Mouse (Mus musculus) embryonic facial prominence, embryonic 11.5 days (tissue): Measurements from ENCODE around the gene Olfr872. TPM values are rescaled to one million over a fixed set of nuclear protein-coding genes. Genes with fewer than 3 reads are reported as not detected.
"Not testable (repeated sequence)": the region's sequence is repeated elsewhere in the genome, so short reads cannot be mapped to it uniquely, and the experiment has no call there.

Experiments used
- ATAC-seq: fragments of 200-750 bp; cut with Nextera tagmentation; replicated peaks from 2 replicates; pipeline ENCODE4 v1.8.0; 2017; ENCODE audit warnings: low read depth; ENCODE audit not compliant: insufficient number of reproducible peaks, low FRiP score, low TSS enrichment
- DNase-seq: peaks from one replicate; pipeline ENCODE4 v3.0.0-alpha.2; 2015; ENCODE audit warnings: low spot score
- H3K27ac ChIP-seq: fragments of 300-500 bp; sonication (generic); replicated peaks from 2 replicates; pipeline ENCODE4 v1.5.1; 2014; ENCODE audit warnings: mild to moderate bottlenecking, low read depth, low read length, control low read depth
- H3K27me3 ChIP-seq: fragments of 300-500 bp; sonication (generic); 2 replicates; pipeline ENCODE4 v1.6.1; 2014; ENCODE audit warnings: mild to moderate bottlenecking, low read length, moderate library complexity, mixed read lengths; ENCODE audit not compliant: control insufficient read depth, insufficient read depth
- H3K36me3 ChIP-seq: fragments of 300-500 bp; sonication (generic); replicated peaks from 2 replicates; pipeline ENCODE4 v1.6.1; 2014; ENCODE audit warnings: low read depth, mild to moderate bottlenecking, low read length, moderate library complexity, mixed read lengths; ENCODE audit not compliant: control insufficient read depth, insufficient read depth
- H3K4me1 ChIP-seq: fragments of 300-500 bp; sonication (generic); 2 replicates; pipeline ENCODE4 v1.6.1; 2014; ENCODE audit warnings: low read length, mixed read lengths; ENCODE audit not compliant: control insufficient read depth, insufficient read depth
- H3K4me2 ChIP-seq: fragments of 300-500 bp; sonication (generic); 2 replicates; pipeline ENCODE4 v1.6.1; 2014; ENCODE audit warnings: low read depth, mild to moderate bottlenecking, control low read depth, low read length, moderate library complexity
- H3K4me3 ChIP-seq: fragments of 300-500 bp; sonication (generic); 2 replicates; pipeline ENCODE4 v1.5.1; 2014; ENCODE audit warnings: low read depth, low read length, control low read depth
- H3K9ac ChIP-seq: fragments of 300-500 bp; sonication (generic); replicated peaks from 2 replicates; pipeline ENCODE4 v1.6.1; 2014; ENCODE audit warnings: mild to moderate bottlenecking, control low read depth, low read length
- H3K9me3 ChIP-seq: fragments of 300-500 bp; sonication (generic); replicated peaks from 2 replicates; pipeline ENCODE4 v1.6.1; 2016; ENCODE audit warnings: mild to moderate bottlenecking, low read length, inconsistent platforms, mixed read lengths; ENCODE audit not compliant: control insufficient read depth
- WGBS: fragments of 180-500 bp; shearing (Covaris S2); extraction: QIAGEN DNeasy Blood & Tissue Kit; methylation state at CpG from one replicate; pipeline ENCODE4 v1.1.7; 2014; 5-methylcytosine and 5-hydroxymethylcytosine counted together
- polyA plus RNA-seq: library from polyadenylated mRNA; unstranded; fragments of >200 nt; fragmentation: Nextera tagmentation; extraction: Ambion mirVana; gene quantifications from 2 replicates; pipeline ENCODE4 v1.2.1, GENCODE M21; 2014

The Olfr872 gene
- polyA plus RNA-seq: not detected in 2 replicates

GRCm38 (mm10) chr9:20236819-20237218 is at the start of gene Olfr872:
Gene Olfr872, plus strand, starts transcription at chr9:20237119.
- no peaks in the 10 kb centered on the region for H3K27me3 ChIP-seq
- H3K36me3 ChIP-seq: no peaks in the 10 kb centered on the region
- no peak within 1 kb of the TSS for H3K4me3 ChIP-seq
- H3K9ac ChIP-seq: no peak within 1 kb of the TSS
- DNase-seq (no peak), ATAC-seq (no peak)
- no peaks in the 10 kb centered on the region for H3K9me3 ChIP-seq
- H3K27ac ChIP-seq: no peak within 1 kb of the TSS
- H3K4me1 ChIP-seq: no peaks in the 10 kb centered on the region
- H3K4me2 ChIP-seq: no peak within 1 kb of the TSS

GRCm38 (mm10) chr9:20202131-20202530 is 34.8 kb upstream of the Olfr872 start:
- DNase-seq (no peak), ATAC-seq (no peak)
- 48% methylated on average over 1 of the region's 1 CpGs for WGBS
- Histone ChIP-seq H3K9ac (no peak overlapping the region), H3K4me1 (no peaks in the 10 kb centered on the region), H3K9me3 (no peaks in the 10 kb centered on the region), H3K4me2 (no peak overlapping the region), H3K36me3 (no peaks in the 10 kb centered on the region), H3K4me3 (no peak overlapping the region), H3K27me3 (no peaks in the 10 kb centered on the region), H3K27ac (no peak overlapping the region)

GRCm38 (mm10) chr9:20203413-20203984 is 33.4 kb upstream of the Olfr872 start:
- H3K9ac ChIP-seq, H3K27me3 ChIP-seq: not testable (repeated sequence)

GRCm38 (mm10) chr9:20210812-20211211 is 26.1 kb upstream of the Olfr872 start:
- ATAC-seq (no peak), DNase-seq (no peak)
- Histone ChIP-seq H3K27me3 (no peaks in the 10 kb centered on the region), H3K27ac (no peak overlapping the region), H3K9ac (no peak overlapping the region), H3K9me3 (no peaks in the 10 kb centered on the region), H3K4me3 (no peak overlapping the region), H3K4me1 (no peaks in the 10 kb centered on the region), H3K36me3 (no peaks in the 10 kb centered on the region), H3K4me2 (no peak overlapping the region)
- WGBS: 51% methylated on average over 1 of the region's 1 CpGs

More at GRCm38 (mm10) chr9:20203413-20203984, 33.4 kb upstream of the Olfr872 start:
- WGBS: 89% methylated on average over 7 of the region's 7 CpGs
- DNase-seq, H3K9me3 ChIP-seq, H3K4me3 ChIP-seq, H3K27ac ChIP-seq, H3K4me1 ChIP-seq, H3K36me3 ChIP-seq, ATAC-seq, H3K4me2 ChIP-seq: not testable (repeated sequence)

- no peak overlapping the region for H3K27ac ChIP-seq
- ATAC-seq: no peak
- DNase-seq: no peak
- H3K4me2 ChIP-seq: no peak overlapping the region
- WGBS: 65% methylated on average over 2 of the region's 2 CpGs
- no peaks in the 10 kb centered on the region for H3K27me3 ChIP-seq
- no peaks in the 10 kb centered on the region for H3K9me3 ChIP-seq
- H3K9ac ChIP-seq: no peak overlapping the region
- no peaks in the 10 kb centered on the region for H3K4me1 ChIP-seq
- no peak overlapping the region for H3K4me3 ChIP-seq
- H3K36me3 ChIP-seq: no peaks in the 10 kb centered on the region
These were observed 25.4 kb upstream of the Olfr872 start for GRCm38 (mm10) chr9:20211477-20211876.

- Histone ChIP-seq H3K4me3 (no peak within 1 kb of the TSS), H3K4me2 (no peak within 1 kb of the TSS), H3K27ac (no peak within 1 kb of the TSS), H3K27me3 (no peaks in the 10 kb centered on the region), H3K36me3 (no peaks in the 10 kb centered on the region), H3K9me3 (no peaks in the 10 kb centered on the region), H3K9ac (no peak within 1 kb of the TSS), H3K4me1 (no peaks in the 10 kb centered on the region)
- no peak for DNase-seq
- ATAC-seq: no peak
These were observed 25.0 kb upstream of the Olfr872 start, which contains the start of gene Olfr871 for GRCm38 (mm10) chr9:20211907-20212306. Gene Olfr871, plus strand, starts transcription at chr9:20212207.

GRCm38 (mm10) chr9:20237378-20237777 is 459 bp downstream of the Olfr872 start:
- Histone ChIP-seq H3K9me3 (no peaks in the 10 kb centered on the region), H3K4me3 (no peak overlapping the region), H3K27ac (no peak overlapping the region), H3K27me3 (no peaks in the 10 kb centered on the region), H3K9ac (no peak overlapping the region), H3K4me1 (no peaks in the 10 kb centered on the region), H3K36me3 (no peaks in the 10 kb centered on the region), H3K4me2 (no peak overlapping the region)
- DNase-seq (no peak), ATAC-seq (no peak)
- 80% methylated on average over 2 of the region's 2 CpGs for WGBS

- H3K36me3 ChIP-seq: no peaks in the 10 kb centered on the region
- H3K4me3 ChIP-seq: no peak within 1 kb of the TSS
- 84% methylated on average over 1 of the region's 1 CpGs for WGBS
- no peaks in the 10 kb centered on the region for H3K27me3 ChIP-seq
- no peak within 1 kb of the TSS for H3K27ac ChIP-seq
- H3K9me3 ChIP-seq: no peaks in the 10 kb centered on the region
- no peak for ATAC-seq
- no peak within 1 kb of the TSS for H3K9ac ChIP-seq
- DNase-seq: no peak
- no peak within 1 kb of the TSS for H3K4me2 ChIP-seq
- no peaks in the 10 kb centered on the region for H3K4me1 ChIP-seq
These were observed 45.1 kb downstream of the Olfr872 start, which contains the start of gene Olfr39 for GRCm38 (mm10) chr9:20282051-20282450. Gene Olfr39, plus strand, starts transcription at chr9:20282351.
